Mouse (Mus musculus): ENCODE results near the gene Dab2.

DNA sequence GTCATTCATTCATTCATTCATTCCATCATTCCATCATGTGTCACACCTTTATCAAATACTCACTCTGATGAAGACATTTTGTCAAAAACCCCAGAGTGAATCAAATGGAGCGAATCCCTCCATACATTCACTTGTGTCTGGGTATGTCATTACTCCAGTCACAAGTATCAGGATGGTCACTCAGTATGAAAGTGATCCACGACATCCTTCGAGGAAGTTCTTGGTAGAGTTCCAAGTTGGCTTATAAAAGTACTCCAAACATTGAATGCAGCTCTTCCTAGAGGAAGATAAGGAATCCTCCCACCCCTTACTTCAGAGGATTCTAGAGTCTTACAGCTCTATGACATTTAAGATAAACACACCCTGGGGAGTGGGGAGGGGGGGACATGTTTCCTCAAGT, 10.0 kb downstream of the Dab2 start:
- TF ChIP-seq POLR2A (IDR thresholded peaks at IDR 0.05; ENCODE audit: insufficient read depth, low read length) (no peak), CTCF (IDR thresholded peaks at IDR 0.05; ENCODE audit: low read depth, low read length) (no peak)

All from ES-Bruce4 (cell line).